Mouse (Mus musculus): ENCODE measurements around the gene Fbxl16.

DNA sequence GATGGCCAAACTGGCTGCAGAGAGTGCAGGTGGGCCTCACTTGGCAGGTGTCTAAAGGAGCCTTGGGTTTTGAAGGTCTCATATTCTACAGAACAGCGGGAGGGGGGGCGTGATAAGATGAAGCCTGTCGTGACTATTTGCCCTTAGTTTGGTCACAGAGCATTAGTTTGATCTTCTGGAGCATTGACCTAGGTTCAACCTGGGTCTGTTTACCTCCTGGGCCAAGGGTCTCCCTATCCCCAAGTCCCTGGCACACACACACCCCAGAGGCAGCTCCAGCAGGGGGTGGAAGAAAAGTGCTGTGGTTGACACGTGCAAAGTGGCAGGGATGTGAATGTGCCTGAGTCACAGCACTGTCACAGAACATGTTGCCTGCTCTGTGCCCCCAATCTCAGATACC, 2.0 kb downstream of the Fbxl16 start:
- TF ChIP-seq EP300 (optimal IDR thresholded peaks at IDR 0.05) (no peak), CTCF (IDR thresholded peaks at IDR 0.05; ENCODE audit: low read depth) (no peak)

Measured in stomach, postnatal 0 days (tissue).